Mouse (Mus musculus): ENCODE results near the gene Ascc1.

GRCm38 (mm10) chr10:59971813-59972212, 30.8 kb upstream of the Ascc1 start:
- TF ChIP-seq CTCF (IDR thresholded peaks at IDR 0.05; ENCODE audit: control insufficient read depth, insufficient read depth, insufficient replicate concordance, low read depth, low read length) = no peak
- no peak for TF ChIP-seq POLR2A (IDR thresholded peaks at IDR 0.05; ENCODE audit: control insufficient read depth, low read depth, low read length)

All from testis, adult 2 months (tissue).